Mouse (Mus musculus) kidney, adult 9 months (tissue): ENCODE results near the gene Adap1.

Experiments
- DNase-seq: peaks from one replicate; pipeline ENCODE4 v3.0.0; 2022

Adap1 gene

DNA sequence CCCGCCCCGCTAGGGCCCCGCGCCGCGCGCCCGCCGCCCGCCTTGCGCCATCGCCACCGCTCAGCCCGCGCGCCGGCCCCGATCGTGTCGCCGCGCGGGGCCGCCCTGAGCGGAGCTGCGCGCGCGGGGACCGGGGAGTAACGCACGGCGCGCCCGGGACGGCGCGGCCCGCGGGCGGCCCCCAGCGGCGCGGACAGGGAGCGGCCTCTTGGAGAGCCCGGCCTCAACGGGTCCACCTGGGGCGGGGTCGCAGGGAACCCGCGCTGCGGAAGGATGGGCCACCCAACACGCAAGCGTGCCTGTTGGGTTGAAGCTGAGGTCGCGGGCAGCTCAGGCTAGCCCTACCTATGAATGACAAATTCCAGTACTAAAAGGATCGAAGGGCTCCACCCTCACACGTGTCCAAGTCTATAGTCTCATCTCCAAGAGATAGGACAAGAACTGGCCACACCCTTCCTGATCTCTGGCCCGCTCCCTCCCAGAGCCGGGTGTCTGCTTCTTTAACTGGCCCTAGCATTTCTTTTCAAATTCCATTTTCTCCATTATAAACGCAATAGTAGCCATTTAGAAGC is at the start of gene Adap1:
TSS of gene Adap1 (minus strand) at position 228 of the 572 bp plus-strand sequence.
- peak; percentile 60 for DNase-seq

DNA sequence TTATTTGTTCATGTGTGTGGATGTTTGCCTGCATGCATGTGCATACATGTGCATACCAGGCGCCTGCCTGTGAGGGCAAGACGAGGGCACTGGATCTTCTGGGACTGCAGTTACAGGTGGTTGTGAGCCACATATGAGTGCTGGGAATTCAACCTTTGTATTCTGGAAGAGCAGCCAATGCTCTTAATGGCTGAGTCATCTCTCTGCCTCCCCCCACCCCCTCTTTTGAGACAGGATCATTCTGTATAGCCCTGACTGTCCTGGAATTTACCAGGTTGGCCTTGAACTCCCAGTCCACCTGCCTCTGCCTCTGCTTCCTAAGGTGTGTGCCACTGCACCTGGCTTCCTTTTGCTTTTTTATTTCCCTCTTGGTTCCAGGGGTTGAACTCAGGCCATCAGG is 49.4 kb upstream of the Adap1 start:
- peak; percentile 50 for DNase-seq

DNA sequence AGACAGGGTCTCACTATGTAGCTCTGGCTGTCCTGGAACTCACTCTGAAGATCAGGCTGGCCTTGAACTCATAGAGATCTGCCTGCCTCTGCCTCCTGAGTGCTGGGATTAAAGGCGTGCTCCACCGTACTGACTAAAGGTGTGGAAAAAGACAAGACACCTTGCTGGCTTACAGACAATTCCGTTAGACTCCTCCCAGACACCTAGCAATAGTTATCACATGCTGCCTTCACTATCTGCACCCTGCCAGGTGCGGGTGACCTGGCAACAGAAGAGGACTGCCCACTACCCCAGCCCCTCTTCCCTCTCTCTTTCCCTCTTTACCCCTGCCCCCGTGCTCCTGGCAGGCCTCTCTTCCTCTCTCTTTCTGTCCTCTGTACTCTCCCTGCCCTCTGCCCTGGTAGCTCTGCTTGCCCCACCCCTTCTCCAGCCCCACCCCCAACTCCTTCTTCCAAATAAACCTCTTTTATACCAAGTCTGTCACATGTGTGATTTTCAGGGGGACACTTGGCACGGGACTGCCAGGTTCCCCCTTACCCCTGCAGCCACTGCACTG is 48.5 kb upstream of the Adap1 start:
- DNase-seq, result peak; percentile 72

DNA sequence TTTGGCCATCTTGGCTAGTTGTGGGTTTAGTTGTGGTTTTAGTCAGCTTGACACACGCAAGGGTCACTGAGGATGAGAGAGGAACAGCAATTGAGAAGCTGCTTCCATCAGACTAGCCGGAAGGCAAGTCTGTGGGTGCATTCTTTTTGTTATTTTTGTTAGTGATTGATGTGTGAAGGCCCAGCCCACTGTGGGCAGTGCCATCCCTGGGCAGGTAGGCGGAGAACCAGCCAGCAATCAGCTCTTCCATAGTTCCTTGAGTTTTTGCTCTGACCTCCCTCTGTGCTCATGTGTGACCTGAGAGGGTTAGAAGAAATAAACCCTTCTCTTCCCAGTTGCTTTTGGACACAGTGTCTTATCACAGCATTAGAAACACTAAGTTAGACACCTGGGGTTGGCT is 47.7 kb upstream of the Adap1 start:
- peak; percentile 67 for DNase-seq

- peak; percentile 95 for DNase-seq
These were observed 46.4 kb upstream of the Adap1 start for GRCm38 (mm10) chr5:139371631-139372401.

GRCm38 (mm10) chr5:139371118-139371517 is 45.7 kb upstream of the Adap1 start:
- no peak for DNase-seq

- DNase-seq, result no peak
These were observed 44.9 kb upstream of the Adap1 start for GRCm38 (mm10) chr5:139370336-139370735.

DNA sequence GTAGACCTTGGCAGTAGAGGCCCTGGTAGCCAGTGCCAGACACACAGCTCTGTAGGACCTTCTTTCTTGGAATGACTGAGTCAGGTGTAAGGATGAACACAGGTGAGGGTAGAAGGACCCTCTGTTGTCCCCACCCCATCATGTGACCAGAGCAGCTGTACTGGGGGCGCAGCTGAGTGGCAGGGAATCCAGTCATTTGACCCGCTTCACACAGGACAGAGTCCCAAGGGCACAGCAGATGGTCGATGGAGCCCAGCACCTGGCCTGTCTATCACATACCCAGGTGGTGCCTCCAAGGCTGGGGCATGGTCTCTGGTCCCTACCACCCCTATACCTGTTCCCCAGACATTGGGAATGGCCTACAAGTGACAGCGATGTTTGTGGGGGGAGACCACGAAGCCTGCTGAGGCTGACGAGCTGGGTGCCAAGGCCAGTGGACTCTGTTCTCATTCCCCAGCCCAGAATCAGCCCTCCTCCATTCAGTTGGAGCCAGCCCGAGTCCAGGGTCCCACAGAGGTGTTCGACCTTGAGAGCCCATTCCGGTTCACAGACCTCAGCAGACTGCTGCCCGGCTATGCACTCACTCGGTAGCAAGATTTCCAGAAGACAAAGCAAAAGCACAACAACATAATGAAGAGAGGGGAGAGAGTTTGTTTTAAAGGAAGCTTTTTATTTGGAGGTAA is 43.4 kb upstream of the Adap1 start:
- peak; percentile 92 for DNase-seq

DNA sequence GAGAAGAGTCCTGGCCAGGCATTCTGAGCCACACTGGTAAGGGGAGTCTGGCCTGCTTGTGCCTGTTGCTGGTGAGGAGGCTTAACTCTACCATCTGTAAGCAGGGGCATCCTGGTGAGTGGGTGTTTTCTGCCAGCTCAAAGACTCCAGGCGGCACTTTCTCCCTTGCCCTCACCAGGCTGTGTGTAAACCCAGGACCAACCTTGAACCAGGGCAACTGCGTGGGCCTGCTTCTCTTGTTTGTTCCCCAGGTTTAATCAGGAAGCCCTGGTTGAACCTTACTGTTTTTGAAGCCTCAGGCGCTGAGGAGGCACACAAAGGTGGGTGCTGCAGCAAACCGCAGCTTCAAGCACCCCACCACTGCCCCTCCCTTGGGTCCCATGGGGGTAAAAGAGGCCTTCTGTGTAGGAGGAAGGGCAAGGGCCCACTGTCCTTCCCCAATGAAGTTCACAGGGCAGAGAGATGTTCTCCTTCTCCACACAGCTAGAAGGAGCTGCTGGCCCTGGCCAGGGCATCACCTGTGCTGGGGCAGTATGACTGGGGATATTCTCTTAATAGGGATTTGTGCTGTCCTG is 42.5 kb upstream of the Adap1 start:
- DNase-seq, result no peak

DNA sequence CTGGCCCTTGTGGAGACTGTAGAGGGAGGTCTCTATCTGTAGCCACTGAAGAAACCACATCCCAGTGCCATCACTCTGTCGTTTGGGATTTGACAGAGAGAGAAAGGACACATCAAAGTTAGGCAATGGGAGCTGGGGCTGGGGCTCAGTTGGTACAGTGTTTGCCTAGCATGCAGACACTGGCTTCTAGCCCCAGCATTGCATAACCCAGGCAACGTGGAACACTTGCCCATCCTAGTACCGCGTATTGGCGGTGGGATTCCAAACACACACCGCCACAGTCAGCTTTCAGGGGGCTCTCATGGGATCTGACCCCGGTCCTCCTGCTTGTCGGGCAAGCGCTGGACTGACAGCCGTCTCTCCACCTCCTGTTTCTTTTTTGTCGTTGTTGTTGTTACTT is 41.1 kb upstream of the Adap1 start:
- DNase-seq, result no peak

DNA sequence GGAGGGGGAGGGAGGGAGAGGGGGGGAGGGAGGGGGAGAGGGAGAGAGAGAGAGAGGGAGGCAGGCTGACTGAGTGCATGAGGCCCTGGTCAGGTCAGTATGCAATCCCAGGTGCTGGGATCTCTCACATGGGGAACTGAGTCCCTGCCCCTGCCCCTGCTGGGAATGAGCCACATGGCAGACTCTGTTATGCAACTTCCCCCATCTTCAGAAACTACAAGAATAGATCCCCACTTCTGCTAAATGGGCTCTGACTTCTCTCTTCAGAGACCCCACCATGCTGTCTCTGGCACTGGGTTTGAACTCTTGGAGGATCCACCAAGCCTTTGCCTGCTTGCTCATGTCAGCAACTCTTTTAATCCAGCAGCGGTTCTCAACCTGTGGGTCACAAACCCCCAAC is 40.4 kb upstream of the Adap1 start:
- DNase-seq, result peak; percentile 43

DNA sequence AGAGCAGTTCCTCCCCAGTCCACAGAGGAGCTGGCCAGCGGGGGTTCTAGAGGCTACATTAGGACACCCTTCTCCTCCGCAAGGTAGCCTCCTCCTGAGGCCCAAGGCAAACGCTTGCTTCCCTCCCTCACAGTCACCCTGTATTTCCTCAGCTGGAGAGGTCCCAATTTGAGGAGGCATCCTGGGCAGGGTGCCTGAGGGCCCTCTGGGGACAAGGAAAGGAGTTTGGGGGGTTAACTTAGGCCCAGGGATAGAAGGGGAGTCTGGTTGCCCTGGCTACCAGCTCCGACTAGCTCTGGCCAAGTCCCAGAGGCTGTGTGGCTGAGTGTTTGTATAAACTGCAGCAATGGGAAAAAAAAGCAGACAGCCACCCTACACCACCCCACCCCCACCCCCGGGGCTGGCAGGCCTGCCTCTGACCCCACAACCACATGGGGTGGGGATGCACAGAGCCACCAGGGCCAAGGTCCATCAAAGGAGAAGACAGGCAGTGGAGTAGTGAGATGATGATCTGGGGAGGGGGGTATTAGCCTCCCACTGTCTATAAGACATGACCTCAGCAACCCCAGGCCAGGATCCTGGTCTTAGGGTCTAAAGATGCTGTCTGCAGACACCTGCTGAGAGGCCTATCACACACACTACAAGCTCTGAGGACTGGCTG is 39.6 kb upstream of the Adap1 start:
- DNase-seq, result no peak

- DNase-seq, result peak; percentile 95
These were observed 39.0 kb upstream of the Adap1 start for GRCm38 (mm10) chr5:139364260-139364910.

GRCm38 (mm10) chr5:139363858-139364257 is 38.4 kb upstream of the Adap1 start:
- no peak for DNase-seq

DNA sequence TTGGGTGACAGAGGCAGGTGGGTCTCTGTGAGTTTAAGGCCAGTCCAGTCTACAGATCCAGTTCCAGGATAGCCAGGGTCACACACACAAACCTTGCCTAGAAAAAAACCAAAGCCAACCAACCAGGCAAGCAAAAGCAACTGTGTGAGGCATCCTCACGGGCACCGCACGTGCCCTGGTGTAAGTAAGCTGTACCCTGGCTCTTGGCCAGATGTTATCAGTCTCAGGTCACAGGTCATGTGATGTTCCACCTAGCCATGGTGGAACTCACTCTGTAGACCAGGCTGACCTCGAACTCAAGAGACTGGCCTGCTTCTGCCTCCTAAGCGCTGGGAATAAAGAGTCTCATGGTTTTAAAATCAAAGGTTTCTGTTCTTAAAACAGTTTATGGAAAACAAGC is 33.8 kb upstream of the Adap1 start:
- DNase-seq, result no peak

DNA sequence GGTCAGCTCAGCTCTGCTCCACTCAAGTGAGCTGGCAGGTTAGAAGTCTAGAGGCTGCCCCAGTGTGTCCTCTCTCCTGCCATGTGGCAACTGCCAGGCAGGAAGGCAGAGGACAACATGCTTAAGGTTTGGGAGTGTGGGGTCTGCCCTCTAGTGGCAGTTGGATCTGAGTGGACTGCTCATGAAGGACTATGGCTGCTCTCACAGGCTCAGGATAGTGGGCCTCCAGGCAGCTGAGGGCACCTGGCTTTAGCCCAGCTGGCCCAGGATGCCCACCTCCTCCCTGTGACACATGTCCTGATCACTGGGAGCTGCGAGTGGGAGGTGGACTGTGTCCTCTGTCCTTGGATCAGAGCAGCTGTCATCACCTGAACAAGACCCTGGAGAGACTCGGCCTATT is 33.2 kb upstream of the Adap1 start:
- DNase-seq, result peak; percentile 71

DNA sequence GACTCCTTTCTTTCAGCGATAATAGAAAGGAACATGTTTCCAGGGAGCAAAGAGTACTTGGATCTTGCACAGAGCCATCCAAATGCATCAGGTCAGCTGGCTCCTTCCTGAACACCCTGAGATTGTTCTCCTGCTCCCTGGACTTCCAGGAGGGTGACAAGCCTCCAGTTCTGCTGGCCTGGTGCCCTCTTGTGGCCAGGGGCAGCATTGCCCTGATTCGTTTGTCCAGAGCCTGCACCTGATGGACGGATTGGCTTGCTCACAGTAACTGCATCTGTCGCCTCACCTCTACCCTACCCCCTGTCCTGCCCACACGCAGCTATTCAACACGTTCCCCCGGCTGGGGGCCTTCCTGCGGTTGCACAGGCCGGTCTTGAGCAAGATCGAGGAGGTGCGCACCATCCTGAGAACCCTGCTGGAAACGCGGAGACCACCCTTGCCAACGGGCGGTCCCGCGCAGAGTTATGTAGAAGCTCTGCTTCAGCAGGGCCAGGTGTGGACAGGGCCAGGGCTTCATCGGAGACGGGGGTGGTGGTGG is 29.9 kb upstream of the Adap1 start:
- DNase-seq, result peak; percentile 92

- no peak for DNase-seq
These were observed 28.5 kb upstream of the Adap1 start for GRCm38 (mm10) chr5:139353946-139354345.

DNA sequence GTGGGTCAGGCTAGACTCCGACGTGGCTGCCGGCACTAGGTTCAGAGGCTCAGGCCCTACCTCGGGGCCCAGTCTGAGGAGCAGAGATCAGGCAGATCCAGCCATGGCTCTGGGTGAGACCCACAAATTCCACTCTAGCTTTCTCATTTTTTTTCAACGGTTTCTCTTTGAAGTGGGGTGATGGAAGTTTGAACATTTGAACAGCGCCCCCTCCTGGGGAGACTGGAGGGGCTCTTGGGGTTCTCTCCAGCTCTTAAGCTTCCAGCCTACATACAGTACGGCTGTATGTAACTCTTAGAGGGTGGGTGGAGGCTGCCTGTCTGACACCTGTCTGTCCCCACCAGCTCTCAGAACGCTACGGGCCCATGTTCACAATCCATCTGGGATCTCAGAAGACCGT is 28.1 kb upstream of the Adap1 start:
- no peak for DNase-seq

DNA sequence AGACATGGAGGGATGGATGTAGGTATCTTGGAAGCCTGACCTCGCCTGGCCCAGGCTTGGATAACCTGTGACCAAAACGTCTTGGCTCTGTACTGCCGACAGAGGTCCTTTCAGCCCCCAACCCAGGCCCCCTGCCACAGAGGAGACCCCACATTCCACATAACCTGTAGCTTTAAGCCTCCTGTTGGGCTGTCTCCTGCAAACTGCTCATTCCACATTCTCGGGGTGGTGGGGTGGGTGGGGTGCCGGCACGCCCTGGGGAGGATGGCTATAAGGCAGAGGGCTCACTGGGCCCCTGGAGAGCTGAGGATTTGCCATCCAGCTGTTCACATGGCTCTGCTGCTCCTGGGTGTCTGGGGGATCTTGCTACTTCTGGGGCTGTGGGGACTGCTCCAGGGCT is 26.9 kb upstream of the Adap1 start, which contains the start of gene Cyp2w1:
TSS of gene Cyp2w1 (plus strand) at position 301 of the 400 bp plus-strand sequence.
- DNase-seq, result no peak

DNA sequence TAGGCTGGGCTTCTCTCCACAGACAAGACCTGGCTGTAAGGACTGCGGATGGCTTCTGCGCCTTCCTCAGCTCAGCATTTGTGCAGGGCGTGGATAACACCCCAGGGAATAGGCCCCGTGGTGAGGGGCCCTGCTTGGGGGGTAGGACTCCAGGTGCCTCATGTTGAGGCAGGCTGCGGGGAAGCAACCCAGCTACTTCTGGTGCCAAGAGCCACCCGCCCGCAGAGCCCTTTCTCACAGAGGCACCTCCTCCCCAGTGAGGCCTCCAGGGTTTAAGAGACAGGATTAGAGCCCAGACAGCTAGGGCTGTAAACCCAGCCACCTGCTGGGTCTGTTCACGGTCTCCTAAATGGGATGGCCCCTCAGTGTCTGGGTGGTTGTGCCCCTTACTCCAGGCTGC is 26.2 kb upstream of the Adap1 start:
- no peak for DNase-seq

GRCm38 (mm10) chr5:139351134-139351533 is 25.7 kb upstream of the Adap1 start, which contains the start of gene Cox19:
Cox19 (minus strand) TSS chr5:139351418.
- no peak for DNase-seq
